Mouse (Mus musculus) embryonic fibroblast, embryonic 13.5 days (primary cell): ENCODE measurements around the gene Zfp541.

Source experiments
- CTCF ChIP-seq: IDR thresholded peaks from 2 replicates; pipeline ENCODE4 v1.5.1; 2011; ENCODE audit warnings: mild to moderate bottlenecking, control low read depth, low read length, moderate library complexity, borderline replicate concordance; ENCODE audit not compliant: insufficient read depth
- POLR2A ChIP-seq: IDR thresholded peaks from 2 replicates; pipeline ENCODE4 v1.6.1; 2011; ENCODE audit warnings: low read depth, mild to moderate bottlenecking, control low read depth, low read length, moderate library complexity

GRCm38 (mm10) chr7:16024603-16025222, 36.9 kb upstream of the Zfp541 start:
- TF ChIP-seq CTCF (no peak), POLR2A (no peak)
